Mouse (Mus musculus) limb, embryonic 12.5 days (tissue): Measurements from ENCODE around the gene Clca3b. TPM values are rescaled to one million over a fixed set of nuclear protein-coding genes. Genes with fewer than 3 reads are reported as not detected.
"Not testable (repeated sequence)": the region's sequence is repeated elsewhere in the genome, so short reads cannot be mapped to it uniquely, and the experiment has no call there.

Source experiments
- ATAC-seq: fragments of 200-750 bp; cut with Nextera tagmentation; 2 replicates; pipeline ENCODE4 v1.8.0; 2017; ENCODE audit warnings: low read depth, moderate TSS enrichment; ENCODE audit not compliant: insufficient number of reproducible peaks, insufficient read depth, low FRiP score, low TSS enrichment
- H3K27ac ChIP-seq: fragments of 300-500 bp; sonication (generic); 2 replicates; pipeline ENCODE4 v1.5.1; 2016; ENCODE audit warnings: mild to moderate bottlenecking, moderate library complexity
- H3K27me3 ChIP-seq: fragments of 300-500 bp; sonication (generic); 2 replicates; pipeline ENCODE4 v1.6.1; 2016; ENCODE audit warnings: mild to moderate bottlenecking, moderate library complexity
- H3K36me3 ChIP-seq: fragments of 300-500 bp; sonication (generic); 2 replicates; pipeline ENCODE4 v1.6.1; 2016; ENCODE audit warnings: mild to moderate bottlenecking, moderate library complexity
- H3K4me1 ChIP-seq: fragments of 300-500 bp; sonication (generic); replicated peaks from 2 replicates; pipeline ENCODE4 v1.6.1; 2016
- H3K4me2 ChIP-seq: fragments of 300-500 bp; sonication (generic); 2 replicates; pipeline ENCODE4 v1.6.1; 2016; ENCODE audit warnings: mild to moderate bottlenecking, moderate library complexity
- H3K4me3 ChIP-seq: fragments of 300-500 bp; sonication (generic); replicated peaks from 2 replicates; pipeline ENCODE4 v1.5.1; 2016; ENCODE audit warnings: mild to moderate bottlenecking
- H3K9ac ChIP-seq: fragments of 300-500 bp; sonication (generic); replicated peaks from 2 replicates; pipeline ENCODE4 v1.6.1; 2016; ENCODE audit warnings: mild to moderate bottlenecking, moderate library complexity
- H3K9me3 ChIP-seq: fragments of 300-500 bp; sonication (generic); 2 replicates; pipeline ENCODE4 v1.6.1; 2016; ENCODE audit warnings: mild to moderate bottlenecking, moderate library complexity
- WGBS: fragments of 180-500 bp; shearing (Covaris S2); methylation state at CpG from one replicate; pipeline ENCODE4 v1.1.7; 2016; 5-methylcytosine and 5-hydroxymethylcytosine counted together
- polyA plus RNA-seq: library from polyadenylated mRNA; unstranded; fragments of >200 nt; fragmentation: Nextera tagmentation; extraction: Ambion mirVana; gene quantifications from 2 replicates; pipeline ENCODE4 v1.2.1, GENCODE M21; 2016

Clca3b gene
- polyA plus RNA-seq = not detected in 2 replicates

DNA sequence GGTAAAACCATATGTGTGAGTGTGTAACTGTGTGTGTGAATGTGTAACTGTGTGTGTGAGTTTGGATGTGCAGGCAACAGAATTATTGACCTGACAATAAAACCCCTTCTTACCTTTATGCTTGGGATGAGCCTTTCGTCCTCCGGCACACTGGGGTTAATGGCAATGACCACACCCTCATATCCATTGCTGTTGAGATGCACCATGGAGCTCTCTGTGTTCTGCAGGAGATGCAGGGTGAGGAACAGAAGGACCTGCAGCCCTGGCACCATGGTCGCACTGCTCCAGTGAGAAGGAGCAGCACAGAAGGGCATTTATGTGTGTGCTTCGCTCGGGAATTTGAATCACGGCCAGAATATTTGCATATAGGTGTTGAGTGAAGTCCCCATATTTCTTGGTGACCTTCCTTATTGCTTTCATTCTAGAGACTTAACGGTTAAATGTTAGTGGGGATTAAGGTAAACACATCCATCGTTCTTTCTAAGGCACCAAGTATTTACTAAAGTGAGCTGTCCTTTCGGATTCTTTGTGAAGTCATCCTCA, at the start of gene Clca3b:
Clca3b (minus strand) TSS at position 344 of the 543 bp plus-strand sequence.
- 82% methylated on average over 9 of the region's 9 CpGs for WGBS
- ATAC-seq, H3K4me3 ChIP-seq: not testable (repeated sequence)

GRCm38 (mm10) chr3:144897042-144897678, 48.0 kb upstream of the Clca3b start:
- no peak for ATAC-seq
- 86% methylated on average over 2 of the region's 2 CpGs for WGBS
- H3K4me3 ChIP-seq = no peak overlapping the region

More for the DNA sequence above, at the start of gene Clca3b:
- H3K36me3 ChIP-seq, H3K4me2 ChIP-seq, H3K27ac ChIP-seq, H3K9me3 ChIP-seq, H3K4me1 ChIP-seq, H3K27me3 ChIP-seq, H3K9ac ChIP-seq: not testable (repeated sequence)

GRCm38 (mm10) chr3:144890246-144890758, 41.1 kb upstream of the Clca3b start:
- no peaks in the 10 kb centered on the region for H3K36me3 ChIP-seq
- H3K4me2 ChIP-seq = no peak overlapping the region
- 51% methylated on average over 2 of the region's 2 CpGs for WGBS
- no peak overlapping the region for H3K9ac ChIP-seq
- H3K27me3 ChIP-seq = no peaks in the 10 kb centered on the region
- H3K4me3 ChIP-seq = no peak overlapping the region
- ATAC-seq = no peak
- H3K9me3 ChIP-seq = no peaks in the 10 kb centered on the region
- H3K27ac ChIP-seq = no peak overlapping the region
- no peaks in the 10 kb centered on the region for H3K4me1 ChIP-seq

More at GRCm38 (mm10) chr3:144897042-144897678, 48.0 kb upstream of the Clca3b start:
- H3K9ac ChIP-seq = no peak overlapping the region
- no peaks in the 10 kb centered on the region for H3K27me3 ChIP-seq
- no peak overlapping the region for H3K4me2 ChIP-seq
- no peaks in the 10 kb centered on the region for H3K9me3 ChIP-seq
- no peaks in the 10 kb centered on the region for H3K36me3 ChIP-seq
- no peaks in the 10 kb centered on the region for H3K4me1 ChIP-seq
- no peak overlapping the region for H3K27ac ChIP-seq

- no peaks in the 10 kb centered on the region for H3K9me3 ChIP-seq
Observed at GRCm38 (mm10) chr3:144886957-144887356, 37.8 kb upstream of the Clca3b start.

GRCm38 (mm10) chr3:144872012-144872411, 22.9 kb upstream of the Clca3b start:
- ATAC-seq, H3K36me3 ChIP-seq, H3K27ac ChIP-seq, H3K9ac ChIP-seq, H3K4me1 ChIP-seq, H3K9me3 ChIP-seq, H3K27me3 ChIP-seq, H3K4me3 ChIP-seq, H3K4me2 ChIP-seq: not testable (repeated sequence)
- 70% methylated on average over 4 of the region's 4 CpGs for WGBS

More at GRCm38 (mm10) chr3:144886957-144887356, 37.8 kb upstream of the Clca3b start:
- Histone ChIP-seq H3K4me3 (no peak overlapping the region), H3K36me3 (no peaks in the 10 kb centered on the region), H3K4me1 (no peaks in the 10 kb centered on the region), H3K27ac (no peak overlapping the region), H3K4me2 (no peak overlapping the region), H3K27me3 (no peaks in the 10 kb centered on the region), H3K9ac (no peak overlapping the region)
- no peak for ATAC-seq

DNA sequence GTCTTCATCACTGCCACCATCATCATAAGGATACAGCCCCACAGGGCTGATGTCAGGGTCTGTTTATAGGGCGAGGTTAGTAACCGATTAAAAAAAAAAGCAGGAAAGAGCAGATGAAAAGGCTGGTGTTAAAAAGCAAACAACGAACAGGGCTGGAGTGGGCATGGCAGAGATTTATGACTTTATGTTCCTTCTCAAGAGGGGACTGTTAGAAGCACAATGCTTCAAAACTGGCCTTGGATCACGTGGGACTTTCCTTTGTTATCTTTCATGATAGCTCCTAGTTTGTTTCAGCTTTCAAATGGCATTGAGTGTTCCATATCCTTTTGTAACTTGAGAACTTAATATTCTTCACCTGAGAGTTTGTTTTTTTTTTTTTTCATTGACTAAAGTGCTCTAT, 427 bp upstream of the Clca3b start:
- H3K4me1 ChIP-seq = no peaks in the 10 kb centered on the region
- H3K27me3 ChIP-seq = no peaks in the 10 kb centered on the region
- H3K9ac ChIP-seq = no peak overlapping the region
- no peak for ATAC-seq
- H3K4me2 ChIP-seq = no peak overlapping the region
- no peaks in the 10 kb centered on the region for H3K36me3 ChIP-seq
- 34% methylated on average over 4 of the region's 4 CpGs for WGBS
- H3K9me3 ChIP-seq = no peaks in the 10 kb centered on the region
- H3K27ac ChIP-seq = no peak overlapping the region
- no peak overlapping the region for H3K4me3 ChIP-seq

GRCm38 (mm10) chr3:144827257-144827656, 21.9 kb downstream of the Clca3b start:
- no peak overlapping the region for H3K4me2 ChIP-seq

DNA sequence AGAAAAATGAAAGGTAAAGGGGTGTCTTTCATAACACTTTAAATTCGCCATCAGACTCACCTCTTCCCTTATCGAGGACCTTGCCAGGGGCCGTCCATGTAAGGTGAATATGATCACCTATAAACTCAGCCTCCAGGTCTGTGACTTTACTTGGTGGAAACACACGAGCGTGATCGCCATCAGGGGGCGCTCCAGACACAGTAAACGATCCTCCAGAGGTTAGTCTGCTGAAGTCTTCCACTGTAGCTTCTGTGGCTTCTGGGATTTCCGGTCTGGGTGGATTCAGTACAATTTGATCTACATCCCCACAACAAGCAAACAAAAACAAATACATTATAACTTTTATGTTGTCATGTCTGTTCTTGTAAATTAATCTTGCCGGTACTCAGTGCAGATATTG, 24.0 kb downstream of the Clca3b start:
- no peaks in the 10 kb centered on the region for H3K27me3 ChIP-seq
- no peak overlapping the region for H3K4me2 ChIP-seq
- no peaks in the 10 kb centered on the region for H3K4me1 ChIP-seq
- no peaks in the 10 kb centered on the region for H3K9me3 ChIP-seq
- no peak overlapping the region for H3K4me3 ChIP-seq
- H3K36me3 ChIP-seq = no peaks in the 10 kb centered on the region
- H3K27ac ChIP-seq = no peak overlapping the region
- H3K9ac ChIP-seq = no peak overlapping the region
- ATAC-seq = no peak
- 18% methylated on average over 10 of the region's 10 CpGs for WGBS

More at GRCm38 (mm10) chr3:144827257-144827656, 21.9 kb downstream of the Clca3b start:
- ATAC-seq = no peak
- Histone ChIP-seq H3K9ac (no peak overlapping the region), H3K9me3 (no peaks in the 10 kb centered on the region), H3K27me3 (no peaks in the 10 kb centered on the region), H3K4me3 (no peak overlapping the region), H3K27ac (no peak overlapping the region), H3K36me3 (no peaks in the 10 kb centered on the region), H3K4me1 (no peaks in the 10 kb centered on the region)
- 93% methylated on average over 6 of the region's 6 CpGs for WGBS

- Histone ChIP-seq H3K9ac (no peak overlapping the region), H3K9me3 (no peaks in the 10 kb centered on the region), H3K4me3 (no peak overlapping the region), H3K4me1 (no peaks in the 10 kb centered on the region), H3K4me2 (no peak overlapping the region), H3K27ac (no peak overlapping the region), H3K36me3 (no peaks in the 10 kb centered on the region), H3K27me3 (no peaks in the 10 kb centered on the region)
- no peak for ATAC-seq
- 83% methylated on average over 5 of the region's 5 CpGs for WGBS
Observed at GRCm38 (mm10) chr3:144823331-144823730, 25.8 kb downstream of the Clca3b start.

GRCm38 (mm10) chr3:144820632-144821031, 28.5 kb downstream of the Clca3b start:
- ATAC-seq = no peak

DNA sequence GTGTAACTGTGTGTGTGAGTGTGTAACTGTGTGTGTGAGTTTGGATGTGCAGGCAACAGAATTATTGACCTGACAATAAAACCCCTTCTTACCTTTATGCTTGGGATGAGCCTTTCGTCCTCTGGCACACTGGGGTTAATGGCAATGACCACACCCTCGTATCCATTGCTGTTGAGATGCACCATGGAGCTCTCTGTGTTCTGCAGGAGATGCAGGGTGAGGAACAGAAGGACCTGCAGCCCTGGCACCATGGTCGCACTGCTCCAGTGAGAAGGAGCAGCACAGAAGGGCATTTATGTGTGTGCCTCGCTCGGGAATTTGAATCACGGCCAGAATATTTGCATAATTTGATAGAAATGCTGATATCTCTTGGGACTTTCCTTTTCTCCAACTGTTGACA, 29.9 kb downstream of the Clca3b start, which contains the start of gene Clca3a2:
Clca3a2 (minus strand) TSS at position 276 of the 400 bp plus-strand sequence.
- H3K27ac ChIP-seq, ATAC-seq: not testable (repeated sequence)
- WGBS = 82% methylated on average over 6 of the region's 6 CpGs

More at GRCm38 (mm10) chr3:144820632-144821031, 28.5 kb downstream of the Clca3b start:
- H3K9ac ChIP-seq = no peak overlapping the region
- H3K27ac ChIP-seq = no peak overlapping the region
- no peaks in the 10 kb centered on the region for H3K4me1 ChIP-seq
- no peaks in the 10 kb centered on the region for H3K9me3 ChIP-seq
- H3K27me3 ChIP-seq = no peaks in the 10 kb centered on the region
- no peaks in the 10 kb centered on the region for H3K36me3 ChIP-seq
- 40% methylated on average over 1 of the region's 1 CpGs for WGBS
- H3K4me3 ChIP-seq = no peak overlapping the region
- no peak overlapping the region for H3K4me2 ChIP-seq

More for the DNA sequence above, 29.9 kb downstream of the Clca3b start, which contains the start of gene Clca3a2:
- H3K9ac ChIP-seq, H3K36me3 ChIP-seq, H3K9me3 ChIP-seq, H3K27me3 ChIP-seq, H3K4me1 ChIP-seq, H3K4me3 ChIP-seq, H3K4me2 ChIP-seq: not testable (repeated sequence)
